Mouse (Mus musculus) kidney, adult 8-10 months (tissue): Measurements from ENCODE around the gene Gabpb1.
"Not testable (repeated sequence)": the region's sequence is repeated elsewhere in the genome, so short reads cannot be mapped to it uniquely, and the experiment has no call there.

Experiments
- DNase-seq, 2 experiments: peaks; one replicate each; pipeline ENCODE4 v3.0.0; 2022

Gene Gabpb1

DNA sequence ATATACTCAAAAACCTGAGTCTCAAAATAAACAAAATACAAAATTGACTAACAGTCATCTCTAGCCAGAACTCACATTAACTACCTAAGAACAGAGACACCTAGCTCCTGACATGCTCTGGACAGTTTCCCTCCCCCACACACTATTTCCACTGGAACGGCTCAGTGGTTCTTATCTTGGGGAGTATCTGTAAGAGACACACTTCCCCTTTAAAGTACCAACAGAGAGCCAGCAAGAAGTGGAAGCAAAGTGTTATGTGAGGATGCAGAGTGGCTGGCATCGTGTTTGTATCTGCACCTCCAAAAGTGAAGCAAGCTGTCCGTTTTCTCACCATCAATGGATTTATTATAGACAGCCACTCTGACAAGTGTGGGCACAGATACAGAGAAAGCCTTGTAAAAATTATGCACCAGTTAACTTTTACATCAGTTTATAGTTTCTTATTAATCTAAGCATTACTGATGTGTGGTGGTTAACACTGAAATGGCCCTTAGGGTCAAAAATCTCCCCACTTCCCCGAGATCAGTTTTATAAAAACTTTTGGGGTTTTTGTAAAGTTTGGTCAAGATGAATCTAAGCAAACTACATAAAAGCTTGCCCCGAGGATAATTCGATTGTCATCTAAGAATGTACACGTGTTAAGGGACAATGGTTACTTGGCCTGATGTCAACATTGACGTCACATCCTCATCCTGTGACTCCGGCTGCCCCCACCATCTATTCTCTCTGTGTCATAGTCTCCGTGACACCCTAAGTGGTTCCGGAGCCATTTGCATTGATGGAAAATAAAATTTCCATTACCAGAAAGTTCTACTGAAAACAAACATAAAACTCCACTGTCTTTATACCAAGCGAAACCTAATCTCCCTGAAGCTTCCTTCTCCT, 40.0 kb downstream of the Gabpb1 start:
- DNase-seq, result peak; percentile 58 to 70

GRCm38 (mm10) chr2:126633165-126633564, 43.0 kb downstream of the Gabpb1 start:
- DNase-seq, result peak; percentile 35 to 53

GRCm38 (mm10) chr2:126628455-126628995, 47.6 kb downstream of the Gabpb1 start:
- no peak for DNase-seq

DNA sequence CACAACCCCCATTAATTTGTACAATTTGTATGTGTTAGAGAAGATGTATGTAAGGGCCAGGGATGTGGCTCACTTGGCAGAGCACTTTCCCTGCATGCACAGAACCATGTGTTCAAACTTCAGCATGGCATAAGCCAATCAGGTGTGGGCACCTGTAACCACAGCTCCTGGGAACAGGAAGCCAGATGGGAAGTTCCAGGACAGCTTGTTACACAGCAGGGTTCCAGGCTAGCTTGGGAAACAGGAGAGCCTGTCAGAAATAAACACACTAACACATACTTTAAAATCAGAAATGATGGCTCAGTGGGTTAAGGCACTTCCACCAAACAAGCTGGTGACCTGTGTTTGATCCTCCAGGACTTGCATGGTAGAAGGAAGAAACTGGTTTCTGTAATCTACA, 53.0 kb downstream of the Gabpb1 start:
- DNase-seq, result no peak

DNA sequence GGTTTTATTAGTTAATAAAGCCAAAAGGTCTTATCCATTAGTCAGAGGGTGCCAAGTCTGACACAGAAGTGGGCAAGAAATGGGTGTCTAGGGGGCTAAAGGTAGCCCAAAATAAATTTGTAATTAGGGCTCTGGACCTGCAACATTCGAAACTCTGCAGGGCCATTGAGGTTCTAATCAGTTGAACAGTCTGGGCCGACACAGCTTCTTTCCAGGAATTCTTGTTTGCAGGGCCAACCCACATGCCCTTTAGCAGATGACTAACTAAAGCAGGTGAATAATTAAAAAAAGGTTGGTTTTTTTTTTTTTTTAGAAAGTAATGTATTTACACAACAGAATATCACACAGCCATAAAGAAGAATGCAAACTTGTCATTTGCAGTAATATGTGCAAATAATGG, 53.7 kb downstream of the Gabpb1 start:
- peak; percentile 21 to 50 for DNase-seq

DNA sequence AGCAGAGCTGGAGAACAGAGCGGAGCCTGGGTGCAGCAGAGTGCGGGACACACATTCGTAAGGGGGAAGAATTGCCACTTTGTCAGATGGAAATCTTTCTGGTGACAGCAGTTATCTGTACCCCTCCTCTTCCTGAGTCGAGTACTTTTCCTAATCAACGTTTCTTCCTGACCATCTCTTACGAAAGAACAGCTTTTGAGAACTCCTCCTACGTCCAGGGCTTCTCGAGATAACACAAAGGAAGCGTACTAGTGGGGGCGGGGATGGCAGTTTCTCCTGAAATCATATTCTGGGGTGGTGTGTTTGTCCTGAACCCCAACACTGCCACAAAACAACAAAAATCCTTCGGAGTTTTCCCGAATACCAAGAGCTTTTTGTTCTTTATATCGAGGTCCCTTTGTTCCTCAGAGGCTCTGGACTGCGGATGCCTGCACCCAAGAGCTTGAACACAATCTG, 56.9 kb downstream of the Gabpb1 start, which contains the start of gene Hdc:
TSS of gene Hdc (minus strand) at position 51 of the 456 bp plus-strand sequence.
- no peak for DNase-seq

DNA sequence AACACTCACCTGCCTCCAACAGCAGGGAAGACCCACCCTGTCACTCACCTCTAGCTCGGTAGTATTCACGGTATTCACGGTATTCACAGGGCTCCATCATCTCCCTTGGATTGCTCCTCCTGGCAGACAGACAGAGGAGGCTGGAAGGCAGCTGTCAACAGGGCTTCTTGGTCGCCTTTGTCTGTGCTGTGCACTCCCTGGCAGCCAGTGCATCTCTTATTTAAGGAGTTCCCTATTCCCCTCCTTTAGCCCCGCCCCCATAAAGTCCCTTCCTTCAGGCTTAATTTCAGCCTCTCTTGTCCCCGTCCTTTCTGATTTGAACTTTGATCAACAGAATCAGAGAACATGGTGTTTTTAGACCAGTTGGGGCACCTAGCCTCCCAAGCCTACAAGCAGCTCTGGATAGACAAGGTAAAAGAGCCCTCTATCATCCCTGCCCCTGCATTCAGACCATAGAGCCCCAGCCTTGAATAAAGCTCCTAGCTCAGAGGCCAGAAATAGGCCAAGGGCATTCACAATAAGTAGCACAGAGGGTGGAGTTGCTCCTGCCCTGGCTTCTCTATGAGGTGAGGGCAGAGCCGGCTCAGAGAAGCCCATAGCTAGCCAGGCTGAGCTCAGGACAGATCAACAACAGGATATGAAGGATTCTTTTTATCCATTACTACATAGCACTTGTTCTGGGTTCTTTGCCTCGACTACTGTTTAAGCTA, 57.5 kb downstream of the Gabpb1 start:
- DNase-seq, result no peak

GRCm38 (mm10) chr2:126615355-126615754, 60.8 kb downstream of the Gabpb1 start:
- no peak for DNase-seq

- not testable (repeated sequence) for DNase-seq
These were observed 66.5 kb downstream of the Gabpb1 start for GRCm38 (mm10) chr2:126609600-126609999.

- DNase-seq, result peak in 1 of 2 experiments; percentile 11
These were observed 68.5 kb downstream of the Gabpb1 start for GRCm38 (mm10) chr2:126607553-126608203.

GRCm38 (mm10) chr2:126606688-126607062, 69.5 kb downstream of the Gabpb1 start:
- no peak for DNase-seq

DNA sequence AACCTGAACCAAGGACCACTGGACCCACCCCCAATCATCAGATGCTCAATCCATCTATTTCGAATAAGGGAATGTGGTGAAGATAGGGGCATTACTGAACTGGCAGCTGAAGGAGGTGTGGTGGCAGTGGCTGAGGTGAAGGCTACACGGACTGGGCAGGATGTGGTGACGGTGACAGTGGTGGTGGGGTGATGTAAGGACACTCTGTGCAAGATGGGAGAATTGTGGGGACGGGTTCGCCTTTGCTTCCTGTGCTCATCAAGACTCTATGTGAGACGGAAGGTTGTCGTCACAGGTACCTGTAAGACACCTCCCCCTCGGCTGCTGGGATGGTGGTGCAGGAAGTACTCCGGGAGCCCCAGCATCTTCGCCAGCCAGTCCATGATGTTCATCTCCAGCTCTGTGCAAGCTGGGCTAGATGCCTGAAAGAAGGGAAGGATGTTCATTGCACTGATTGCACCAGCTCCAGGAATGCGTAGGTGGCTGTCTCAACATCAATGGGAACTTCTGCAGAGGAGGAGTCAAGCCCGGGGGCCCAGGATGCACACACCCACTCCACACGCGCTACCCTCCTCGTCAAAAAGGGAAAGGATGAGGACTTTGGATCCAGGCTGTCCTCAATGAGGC, 70.0 kb downstream of the Gabpb1 start:
- DNase-seq, result no peak

DNA sequence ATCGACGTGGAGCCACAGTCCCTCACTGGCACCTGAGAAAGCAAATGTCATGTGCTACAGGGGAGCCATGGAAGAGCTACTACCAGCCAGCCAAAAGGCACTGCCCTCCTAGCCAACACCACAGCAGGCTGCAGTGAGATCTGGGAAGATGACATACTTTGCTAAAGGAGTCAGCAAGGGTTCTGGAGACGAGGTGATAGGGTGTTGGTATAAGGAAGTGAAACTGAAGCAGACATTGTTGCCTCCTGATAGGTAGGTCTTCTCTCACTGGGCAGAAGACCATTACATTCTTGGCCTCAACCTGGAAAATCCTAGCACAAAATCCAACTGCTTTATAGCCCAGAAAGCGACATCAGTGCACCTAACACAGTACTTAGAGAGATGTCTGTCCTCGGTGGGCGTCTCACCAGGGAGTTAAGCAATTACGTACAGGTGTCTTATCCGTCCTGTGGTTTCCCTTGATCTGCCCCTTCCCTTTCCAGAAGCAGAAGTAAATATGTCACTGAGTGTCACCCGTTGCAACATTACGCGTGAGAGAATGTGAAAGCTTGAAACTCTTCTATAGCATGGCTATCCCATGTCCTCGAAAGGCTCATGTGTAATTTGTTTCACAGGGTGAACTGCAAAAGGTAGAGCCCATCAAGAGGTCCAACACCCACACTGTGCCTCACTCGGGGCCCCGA, 74.1 kb downstream of the Gabpb1 start:
- no peak for DNase-seq

GRCm38 (mm10) chr2:126600533-126600932, 75.6 kb downstream of the Gabpb1 start:
- no peak for DNase-seq

GRCm38 (mm10) chr2:126599005-126599404, 77.1 kb downstream of the Gabpb1 start:
- DNase-seq, result no peak

- DNase-seq, result peak in 1 of 2 experiments; percentile 10
These were observed 77.8 kb downstream of the Gabpb1 start for GRCm38 (mm10) chr2:126598359-126598758.

- peak in 1 of 2 experiments; percentile 22 for DNase-seq
These were observed 78.6 kb downstream of the Gabpb1 start for GRCm38 (mm10) chr2:126597279-126598241.

DNA sequence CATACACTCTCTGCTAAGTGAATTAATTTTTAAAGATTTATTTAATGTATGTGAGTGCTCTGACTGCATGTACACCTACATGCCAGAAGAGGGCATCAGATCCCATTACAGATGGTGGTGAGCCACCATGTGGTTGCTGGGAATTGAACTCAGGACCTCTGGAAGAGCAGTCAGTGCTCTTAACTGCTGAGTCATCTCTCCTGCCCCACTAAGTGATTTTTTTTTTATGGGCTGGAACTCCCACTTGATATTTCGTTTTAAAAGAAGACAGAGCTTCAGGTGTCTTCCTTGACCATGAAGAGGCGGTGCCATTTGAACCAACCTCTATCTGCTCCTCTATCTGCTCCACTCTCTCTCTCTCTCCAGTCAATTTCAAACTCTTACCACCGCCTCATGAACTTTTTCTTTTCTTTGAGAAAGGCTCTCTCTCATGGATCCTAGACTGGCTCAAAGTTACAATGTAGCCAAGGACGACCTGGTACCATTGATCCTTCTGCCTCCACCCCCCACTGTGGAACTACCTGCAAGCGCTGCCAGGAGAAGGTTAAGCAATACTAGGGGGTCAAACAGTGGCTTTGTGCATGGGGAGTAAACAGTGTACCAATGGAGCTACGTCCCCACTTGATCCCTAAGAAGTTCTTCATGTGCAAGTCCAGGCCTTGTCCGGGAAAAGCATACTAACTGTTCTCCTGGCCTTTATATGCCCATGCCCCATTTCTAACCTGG, 79.6 kb downstream of the Gabpb1 start:
- DNase-seq, result no peak

DNA sequence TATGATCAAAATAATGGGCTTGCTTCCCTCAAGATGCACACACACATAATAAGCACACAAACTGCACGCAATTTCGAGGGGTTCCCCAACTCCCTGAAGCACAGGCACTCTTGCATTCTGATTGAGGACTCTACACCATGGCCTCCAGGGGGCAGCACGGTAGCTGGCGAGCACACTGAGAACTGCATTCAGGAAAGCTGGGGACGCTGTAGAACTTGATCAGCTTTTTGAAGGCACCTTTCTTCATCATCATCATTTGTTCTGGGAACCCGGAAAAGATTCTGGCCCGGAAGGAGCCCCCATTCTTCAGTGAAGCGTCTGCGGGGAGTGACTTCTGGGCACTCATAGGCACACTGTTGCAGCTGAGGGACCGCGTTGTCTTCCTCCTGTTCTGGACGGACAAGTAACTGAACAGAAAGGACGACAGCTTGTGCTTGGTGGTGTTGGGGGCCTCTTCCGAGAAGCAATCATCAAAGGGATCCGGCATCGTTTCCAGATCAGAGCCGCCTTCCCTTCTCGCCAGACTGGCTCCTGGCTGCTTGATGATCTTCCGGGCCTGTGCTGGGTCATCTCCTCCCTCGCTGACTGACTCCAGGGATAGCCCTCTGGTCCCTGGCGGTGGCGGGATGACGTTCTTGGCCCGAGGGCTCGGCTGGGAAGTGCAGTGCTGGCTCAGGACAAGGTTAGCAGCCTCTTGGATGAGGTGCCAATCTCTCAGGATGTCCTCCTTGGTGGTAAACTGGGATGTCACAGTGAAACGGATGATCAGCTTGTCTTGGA, 82.1 kb downstream of the Gabpb1 start:
- DNase-seq, result peak in 1 of 2 experiments; percentile 57
